Mouse (Mus musculus) brain, adult 2 months (tissue): ENCODE results near the gene Tespa1.
"Not testable (repeated sequence)": the region's sequence is repeated elsewhere in the genome, so short reads cannot be mapped to it uniquely, and the experiment has no call there.

Source experiments
- DNase-seq: peaks from one replicate; pipeline ENCODE4 v3.0.0; 2011; ENCODE audit warnings: low read depth, low spot score

The Tespa1 gene

DNA sequence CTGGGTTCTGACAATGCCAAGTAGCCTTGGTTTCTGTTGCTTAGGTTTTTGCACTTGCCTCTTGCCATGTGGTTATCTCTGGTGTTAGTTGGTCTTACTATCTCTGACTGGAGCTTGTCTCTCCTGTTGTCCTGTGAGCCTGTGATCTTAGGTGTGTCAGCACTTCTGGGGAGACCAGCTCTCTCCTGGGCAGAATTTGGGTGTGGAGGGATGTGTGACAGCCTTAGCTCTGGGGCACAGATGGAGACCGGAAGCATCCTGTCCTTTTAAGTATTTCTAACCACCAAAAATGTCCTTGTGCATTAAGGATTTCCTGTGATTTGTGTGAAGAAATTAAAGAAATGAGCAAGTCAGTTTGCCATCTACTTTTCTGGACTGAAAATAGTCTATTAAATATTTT lies 21.4 kb downstream of the Tespa1 start:
- no peak for DNase-seq

DNA sequence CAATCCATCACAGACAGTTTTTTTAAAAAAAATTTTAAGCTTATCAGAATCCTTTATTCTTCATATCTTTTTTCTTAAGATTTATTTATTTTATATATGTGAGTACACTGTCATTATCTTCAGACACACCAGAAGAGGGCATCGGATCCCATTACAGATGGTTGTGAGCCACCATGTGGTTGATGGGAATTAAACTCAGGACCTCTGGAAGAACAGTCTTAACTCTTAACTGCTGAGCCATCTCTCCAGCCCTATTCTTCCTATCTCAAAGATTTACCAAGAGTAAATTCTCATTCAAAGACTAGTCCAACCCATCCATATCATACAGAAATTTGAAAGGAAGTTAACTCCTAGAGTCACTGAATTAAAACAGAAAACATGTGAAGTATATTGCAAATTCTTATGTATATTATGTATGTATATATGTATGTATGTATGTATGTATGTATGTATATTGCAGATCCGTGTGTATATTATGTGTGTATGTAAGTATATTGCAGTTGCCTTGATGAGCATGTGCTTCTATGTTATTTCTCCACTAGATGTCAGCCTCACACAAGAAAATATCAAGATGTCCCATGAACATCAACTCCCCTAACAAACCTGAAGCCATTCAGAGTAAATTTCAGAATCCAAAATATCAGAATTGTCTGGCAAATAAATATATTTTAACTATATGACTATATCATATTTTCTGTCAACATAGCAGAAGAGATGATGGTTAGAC lies 40.9 kb downstream of the Tespa1 start:
- peak; percentile 43 for DNase-seq

DNA sequence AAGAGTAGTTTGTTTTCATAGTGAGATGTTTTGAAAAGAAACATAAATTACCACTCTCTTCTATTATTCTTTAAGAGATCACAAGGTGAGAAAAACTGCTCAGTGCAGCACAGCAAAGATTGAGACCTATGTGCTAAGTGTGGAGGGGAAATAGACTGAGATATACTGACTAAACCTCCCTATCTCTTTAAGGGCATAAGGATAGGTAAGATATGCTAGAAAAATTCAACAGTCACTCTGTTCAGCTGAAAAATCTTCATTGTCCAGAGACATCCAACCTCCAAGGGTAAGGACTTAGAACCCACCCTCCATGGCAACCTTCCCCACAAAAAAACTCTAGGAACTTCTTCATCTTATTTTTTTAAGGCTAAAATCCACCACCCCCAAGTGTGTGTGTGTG lies 42.1 kb downstream of the Tespa1 start:
- no peak for DNase-seq

DNA sequence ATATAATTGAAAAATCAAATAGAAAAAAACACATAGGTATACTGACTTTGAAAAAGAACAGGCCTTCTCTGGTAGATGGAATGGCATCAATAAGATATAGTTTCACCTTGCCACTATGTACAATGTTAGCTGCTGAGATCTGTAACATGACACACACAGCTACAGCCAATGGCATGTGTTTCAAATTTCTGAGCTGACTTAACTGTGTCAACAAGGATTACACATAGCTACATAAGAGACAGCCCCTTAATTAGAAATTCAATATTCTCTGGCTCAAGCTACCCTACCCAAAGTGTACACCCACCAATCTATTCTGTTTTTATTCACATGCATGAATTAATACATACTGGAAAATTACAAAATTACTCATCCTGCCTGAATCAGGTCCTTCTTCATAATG lies 45.7 kb downstream of the Tespa1 start:
- DNase-seq: no peak

DNA sequence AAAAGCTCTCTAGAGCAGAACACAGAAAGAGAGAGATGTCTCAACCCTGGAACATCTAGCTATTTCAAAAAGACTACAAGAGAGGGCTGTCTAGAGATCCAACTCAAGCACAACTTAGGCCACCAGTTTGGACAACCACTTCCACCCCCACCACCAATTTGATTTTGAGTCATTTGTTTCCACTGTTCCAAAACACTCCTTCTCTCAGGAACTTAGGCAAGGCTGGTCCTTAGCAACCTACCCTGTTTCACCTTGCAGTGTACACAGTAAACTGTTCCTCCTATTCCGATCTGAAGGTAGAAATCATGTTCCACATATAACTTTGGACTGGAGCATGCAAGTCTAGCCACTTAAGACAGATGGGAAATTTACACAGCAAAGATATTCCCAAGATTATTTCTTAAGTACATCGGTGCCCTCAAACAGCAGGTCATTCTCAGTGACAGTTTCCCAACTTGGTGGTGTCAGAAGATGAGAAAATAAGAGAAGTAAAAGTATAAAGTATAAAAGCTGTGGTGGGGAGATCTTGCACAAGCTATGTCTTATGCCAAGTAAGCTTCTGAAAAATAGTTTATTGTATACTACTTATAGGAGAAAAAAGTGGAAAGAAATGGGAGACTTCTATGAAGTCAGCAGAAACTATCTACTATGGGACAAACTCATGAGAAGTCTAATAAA lies 47.5 kb downstream of the Tespa1 start:
- no peak for DNase-seq

DNA sequence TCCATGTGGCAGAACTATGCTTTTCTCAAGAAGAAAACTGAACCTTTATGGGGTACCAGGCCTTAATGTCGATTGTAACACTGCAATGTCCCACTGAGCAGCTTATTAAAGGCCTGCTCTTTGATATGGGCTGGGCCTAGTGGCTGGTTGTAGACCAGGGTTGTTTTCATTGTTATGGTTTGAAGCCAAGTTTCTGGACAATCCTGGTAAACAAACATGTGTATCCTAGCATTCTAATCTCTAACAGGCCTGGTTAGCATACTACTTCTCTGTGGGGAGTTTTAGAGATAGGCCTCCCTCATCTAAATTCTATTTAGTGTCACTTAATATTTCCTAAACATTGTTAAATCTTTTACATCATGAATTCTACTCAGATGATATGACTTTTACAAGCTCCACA lies 49.0 kb downstream of the Tespa1 start:
- no peak for DNase-seq

DNA sequence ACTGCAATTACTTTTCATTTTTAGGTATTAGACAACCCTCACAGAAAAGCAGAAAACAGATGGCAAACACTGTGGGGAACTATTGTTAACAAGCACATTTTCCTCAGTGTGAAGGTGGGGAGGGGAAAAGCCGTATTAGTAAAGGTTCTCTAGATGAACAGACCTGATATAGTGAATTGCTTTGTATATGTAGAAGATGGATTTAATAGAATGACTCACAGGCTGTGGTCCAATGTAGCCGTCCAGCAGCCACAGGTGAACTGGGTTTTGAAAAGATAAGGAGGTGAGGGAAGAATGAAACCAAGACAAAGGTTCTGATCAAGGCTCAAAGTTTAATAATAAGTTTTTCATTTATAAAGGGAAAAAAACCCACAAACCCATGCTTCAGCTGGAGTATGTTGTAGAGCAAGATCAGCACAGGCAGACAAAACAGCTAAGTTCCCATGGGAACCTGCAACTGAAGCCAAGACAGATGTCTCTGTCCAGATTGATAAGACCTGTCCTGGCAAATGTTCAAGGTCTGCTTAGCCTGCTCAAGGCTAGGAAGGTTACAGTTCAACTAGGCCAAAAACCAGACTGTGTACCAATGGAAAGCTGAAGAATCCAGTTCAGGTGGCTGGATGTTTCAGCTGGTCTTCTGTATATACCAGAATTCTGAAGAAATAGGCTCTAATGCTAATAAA lies 50.0 kb downstream of the Tespa1 start:
- no peak for DNase-seq

DNA sequence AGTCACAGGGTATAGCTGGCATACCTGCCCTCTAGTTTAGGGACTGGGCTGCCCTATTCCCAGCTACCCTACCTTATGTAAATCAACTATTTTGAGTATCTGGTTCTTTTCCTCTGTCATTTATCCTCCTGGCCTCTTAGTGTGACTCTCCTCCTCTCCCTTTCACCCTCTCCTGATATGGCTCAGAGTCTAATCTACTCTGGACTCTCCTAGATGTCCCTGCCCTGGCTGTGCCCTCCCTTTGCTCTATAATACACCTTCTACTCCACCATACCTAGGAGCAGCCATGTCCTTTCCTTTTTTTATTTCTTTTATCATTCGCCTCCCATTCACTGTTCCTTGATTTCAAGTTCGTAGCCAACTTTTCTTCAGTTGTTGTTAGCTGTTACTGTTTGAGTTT lies 52.5 kb downstream of the Tespa1 start:
- DNase-seq: no peak

DNA sequence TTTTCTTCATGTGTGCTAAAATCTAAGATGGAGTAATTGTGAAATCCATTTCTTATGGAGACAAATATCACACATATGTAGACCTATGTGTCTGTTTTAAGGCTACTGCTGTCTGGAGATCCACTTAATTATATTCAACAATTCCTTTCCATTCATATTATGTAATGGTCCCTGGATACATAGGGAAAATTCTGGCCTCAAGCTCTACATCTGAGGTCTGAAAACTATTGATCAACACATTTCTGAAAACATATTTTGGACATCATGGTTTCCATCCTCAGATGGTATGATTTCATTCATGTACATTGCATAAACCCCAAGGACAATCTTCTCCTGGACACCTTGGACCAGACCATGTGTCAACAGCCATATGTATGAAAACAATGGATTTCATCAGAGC lies 71.6 kb downstream of the Tespa1 start, which contains the start of gene Vmn2r84:
Gene Vmn2r84 (minus strand): TSS at position 101 of the 400 bp plus-strand sequence.
- DNase-seq: no peak

DNA sequence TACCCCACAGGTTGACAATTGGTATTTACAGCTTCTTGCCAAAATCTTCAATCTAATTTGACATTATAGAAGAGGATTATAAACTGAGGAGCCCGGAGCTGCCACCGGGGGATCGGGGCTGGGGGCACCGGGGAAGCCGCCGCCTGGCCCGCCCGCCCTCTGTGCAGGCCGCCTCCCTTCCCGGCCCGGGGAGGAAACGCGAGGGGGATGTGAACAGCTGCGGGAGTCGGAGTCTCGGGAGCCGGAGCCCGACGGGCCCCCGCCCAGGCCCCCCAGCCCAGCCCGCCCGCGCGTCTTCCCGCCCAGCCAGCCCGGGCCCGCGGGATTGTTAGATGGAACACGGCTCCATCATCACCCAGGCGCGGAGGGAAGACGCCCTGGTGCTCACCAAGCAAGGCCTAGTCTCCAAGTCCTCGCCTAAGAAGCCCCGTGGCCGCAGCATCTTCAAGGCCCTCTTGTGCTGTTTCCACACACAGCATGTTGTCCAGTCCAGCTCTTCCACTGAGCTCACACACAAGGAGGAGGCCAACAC lies 89.6 kb downstream of the Tespa1 start:
- not testable (repeated sequence) for DNase-seq
